Mouse (Mus musculus) olfactory bulb, adult 2 months (tissue): ENCODE measurements around the gene Adgrf3.

Experiments
- CTCF ChIP-seq: fragments of 200-500 bp; IDR thresholded peaks from 2 replicates; pipeline ENCODE4 v1.5.1; 2012; ENCODE audit warnings: low read depth, mild to moderate bottlenecking, low read length, moderate library complexity; ENCODE audit not compliant: insufficient read depth
- POLR2A ChIP-seq: fragments of 200-500 bp; IDR thresholded peaks from 2 replicates; pipeline ENCODE4 v1.6.1; 2012; ENCODE audit warnings: mild to moderate bottlenecking, low read depth, low read length, moderate library complexity; ENCODE audit not compliant: insufficient read depth

GRCm38 (mm10) chr5:30170303-30170940 lies 35.1 kb downstream of the Adgrf3 start:
- TF ChIP-seq POLR2A (no peak), CTCF (no peak)
